Mouse (Mus musculus): ENCODE measurements at regions not wholly inside any gene's neighbourhood (a gene's known extent, or its start where the extent isn't known, plus 50 kb on each side); places are given as distances from the start of the nearest gene placed in this dataset.
A peak's percentile ranks its signal among the peaks of the same experiment; 100 is the strongest.

- WGBS: 8% methylated on average over 5 of the region's 5 CpGs
- no peak overlapping the region for H3K27ac ChIP-seq
- H3K4me2 ChIP-seq (ENCODE audit: low read length): peak overlapping the region; percentile 14; the same call in 1 of the 2 replicates
- ATAC-seq (replicated peaks; ENCODE audit: low FRiP score, low read depth) (no peak), DNase-seq (ENCODE audit: low spot score) (peak; percentile 78)
- no peaks in the 10 kb centered on the region for H3K27me3 ChIP-seq (ENCODE audit: insufficient read depth, low read length)
- H3K4me1 ChIP-seq (replicated peaks; ENCODE audit: insufficient read depth, low read length): no peaks in the 10 kb centered on the region
- peak; percentile 75 for TF ChIP-seq CTCF (IDR thresholded peaks at IDR 0.05; ENCODE audit: low read depth)
- H3K4me3 ChIP-seq (replicated peaks; ENCODE audit: low read depth, low read length): no peak overlapping the region
- no peak overlapping the region for H3K9ac ChIP-seq (ENCODE audit: low read depth, low read length)
- no peaks in the 10 kb centered on the region for H3K36me3 ChIP-seq (ENCODE audit: insufficient read depth, low read length)
- no peaks in the 10 kb centered on the region for H3K9me3 ChIP-seq (replicated peaks; ENCODE audit: low read length)
Observed at GRCm38 (mm10) chr11:42067788-42068187, 67.1 kb upstream of the Gabrg2 start.

GRCm38 (mm10) chr11:42051567-42051966 is 50.9 kb upstream of the Gabrg2 start:
- Histone ChIP-seq H3K4me2 (ENCODE audit: low read length) (no peak overlapping the region), H3K9me3 (replicated peaks; ENCODE audit: low read length) (no peaks in the 10 kb centered on the region), H3K27me3 (ENCODE audit: insufficient read depth, low read length) (no peaks in the 10 kb centered on the region), H3K4me1 (replicated peaks; ENCODE audit: insufficient read depth, low read length) (no peaks in the 10 kb centered on the region), H3K4me3 (replicated peaks; ENCODE audit: low read depth, low read length) (no peak overlapping the region), H3K36me3 (ENCODE audit: insufficient read depth, low read length) (no peaks in the 10 kb centered on the region), H3K9ac (ENCODE audit: low read depth, low read length) (no peak overlapping the region), H3K27ac (no peak overlapping the region)
- 81% methylated on average over 1 of the region's 1 CpGs for WGBS
- ATAC-seq (replicated peaks; ENCODE audit: low FRiP score, low read depth) (no peak), DNase-seq (ENCODE audit: low spot score) (no peak)
- no peak for TF ChIP-seq CTCF (IDR thresholded peaks at IDR 0.05; ENCODE audit: low read depth)
